Mouse (Mus musculus) liver, embryonic 14.5 days (tissue): ENCODE results near the gene Dennd1c.

Experiments
- CTCF ChIP-seq: IDR thresholded peaks from 2 replicates; pipeline ENCODE4 v1.5.1; 2016; ENCODE audit warnings: antibody characterized with exemption, low read depth, control low read depth
- EP300 ChIP-seq: IDR thresholded peaks from 2 replicates; pipeline ENCODE4 v1.6.1; 2016; ENCODE audit warnings: antibody characterized with exemption, low read depth

DNA sequence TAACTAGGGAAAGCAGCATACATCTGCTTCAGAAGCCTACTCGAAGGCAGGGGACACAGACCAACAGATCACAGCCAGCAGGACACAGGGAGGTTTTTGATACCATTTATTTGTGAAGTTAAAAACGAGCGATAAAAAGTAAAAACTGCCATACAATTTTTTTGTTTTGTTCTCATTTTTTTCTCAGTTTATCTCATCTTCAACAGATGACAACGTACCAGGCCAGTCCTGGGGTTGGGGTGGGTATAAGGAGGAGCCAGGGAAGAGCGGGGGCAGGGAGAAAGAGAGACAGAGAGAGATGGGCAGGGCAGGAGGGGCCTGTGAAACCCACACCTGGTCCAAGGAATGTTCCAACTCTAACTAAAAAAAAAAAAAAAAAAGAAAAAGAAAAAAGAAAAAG, 57.4 kb downstream of the Dennd1c start:
- TF ChIP-seq CTCF, result no peak
- TF ChIP-seq EP300, result no peak
